Mouse (Mus musculus): Measurements from ENCODE around the gene Ano1.

Gene Ano1

DNA sequence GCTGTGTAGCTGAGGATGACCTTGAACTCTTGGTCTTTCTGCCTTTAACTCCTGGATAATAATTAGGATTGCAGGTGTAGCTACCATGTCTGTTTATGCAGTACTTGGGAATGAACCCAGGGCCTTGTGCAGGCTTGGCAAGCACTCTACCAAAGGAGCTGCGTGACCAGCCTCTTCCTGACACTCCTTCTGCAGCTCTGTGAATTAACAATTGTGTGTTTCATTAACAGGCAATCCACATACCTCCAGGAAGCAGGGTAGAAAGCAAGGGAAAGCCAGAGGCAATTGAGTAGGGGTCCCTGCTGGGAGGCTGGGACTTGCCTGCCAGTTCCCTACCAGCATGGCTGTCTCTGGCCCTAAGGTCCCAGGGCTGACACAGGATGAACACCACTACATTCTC lies 111.0 kb downstream of the Ano1 start:
- in situ Hi-C loops (cut with MboI, MseI) = no loop called here

DNA sequence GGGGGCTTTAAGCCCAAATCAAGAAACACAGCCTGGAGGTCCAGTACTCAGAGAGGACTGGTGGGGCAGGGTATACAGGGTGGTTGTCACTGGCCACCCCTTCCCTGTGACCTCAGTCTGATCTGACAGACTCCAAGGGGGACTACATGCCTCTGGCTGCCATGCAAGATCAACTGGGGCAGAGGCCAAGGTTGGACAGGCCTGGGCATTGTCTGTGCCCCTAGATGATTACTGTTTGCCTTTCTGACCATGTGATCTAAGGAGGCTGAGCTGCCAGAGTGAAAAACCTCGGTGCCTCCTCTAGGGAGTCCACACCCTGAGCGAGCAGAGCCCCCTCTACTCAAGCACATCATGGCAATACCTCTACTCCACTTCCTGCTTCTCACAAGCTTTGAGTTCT lies 115.8 kb downstream of the Ano1 start:
- in situ Hi-C loops (cut with MboI, MseI) = no loop called here

DNA sequence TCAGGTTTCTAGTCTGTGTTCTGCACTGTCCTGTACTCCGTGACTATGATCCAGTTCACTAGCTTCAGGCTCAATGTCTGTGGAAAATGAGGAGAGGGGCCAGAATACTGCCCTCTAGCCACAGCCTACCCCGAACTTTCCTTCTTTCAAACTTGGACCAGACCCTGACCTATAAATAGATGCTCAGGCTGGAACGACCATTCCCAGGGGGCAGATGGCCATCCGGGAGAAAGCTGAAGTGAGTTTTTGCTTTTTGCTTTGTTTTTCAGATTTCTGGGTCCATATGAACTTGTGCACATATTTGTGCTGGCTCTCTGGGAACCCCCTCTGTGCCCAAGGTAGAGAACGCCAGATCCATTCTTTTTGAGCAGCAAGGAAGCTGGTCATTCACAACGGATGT lies 116.9 kb downstream of the Ano1 start:
- in situ Hi-C loops (cut with MboI, MseI) = no loop called here

DNA sequence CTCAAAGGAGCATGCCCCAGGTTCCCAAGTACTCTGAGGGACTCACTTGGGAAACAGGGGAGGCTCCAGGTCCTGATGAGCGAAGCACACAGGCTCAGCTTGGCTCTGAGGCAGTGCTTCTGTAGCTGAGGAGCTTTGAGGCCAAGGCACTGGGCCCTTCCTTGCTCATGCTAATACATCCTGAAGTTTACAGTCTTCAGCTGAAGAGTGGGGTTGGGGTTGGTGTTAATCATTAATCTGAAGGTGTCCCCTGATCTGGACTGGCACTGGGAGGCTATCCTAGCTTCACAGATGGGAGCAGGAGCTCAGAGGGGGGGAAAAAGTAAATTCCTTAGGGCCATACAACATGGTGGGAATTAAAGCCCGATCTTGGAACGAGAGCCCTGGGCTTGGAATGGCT lies 117.3 kb downstream of the Ano1 start:
- in situ Hi-C loops (cut with MboI, MseI) = no loop called here

DNA sequence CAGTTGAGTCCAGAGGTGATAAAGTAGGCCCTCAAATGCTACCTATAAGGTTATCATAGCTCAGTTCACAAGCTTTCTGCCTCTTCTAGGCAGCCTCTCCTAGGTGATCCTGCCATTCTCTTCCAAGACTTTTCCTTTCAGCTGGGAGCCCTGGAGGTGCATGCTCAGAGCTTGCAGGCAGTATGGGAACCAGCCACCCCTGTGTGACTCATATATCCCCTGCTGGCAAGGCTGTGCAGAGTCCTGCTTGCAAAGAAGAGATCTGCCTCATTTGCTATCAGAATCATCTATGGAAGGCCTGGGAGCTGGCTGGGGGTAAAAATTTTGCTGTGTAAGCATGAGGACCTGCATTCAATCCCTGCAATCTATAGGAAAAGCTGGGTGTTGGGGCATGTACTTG lies 119.5 kb downstream of the Ano1 start:
- in situ Hi-C loops (cut with MboI, MseI) = no loop called here

DNA sequence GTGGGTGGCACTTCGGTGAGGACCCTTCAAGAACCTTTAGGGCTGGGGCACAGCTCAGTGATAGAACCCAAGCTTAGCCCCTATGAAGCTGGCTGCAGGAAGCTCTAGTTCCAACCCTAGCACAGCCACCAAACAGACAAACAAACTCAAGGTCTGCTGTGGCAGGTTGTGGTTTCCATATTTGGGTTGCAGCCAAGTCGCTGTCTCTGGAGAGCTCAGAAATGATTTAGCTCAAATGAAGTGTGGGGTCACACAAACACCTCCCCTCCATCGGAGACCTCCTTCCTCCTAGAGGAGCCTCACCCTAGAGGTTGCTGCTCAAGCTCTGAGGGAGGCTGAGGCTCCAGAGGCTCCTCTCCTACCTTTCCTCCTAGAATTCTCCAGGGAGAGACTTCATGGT lies 121.2 kb downstream of the Ano1 start:
- in situ Hi-C loops (cut with MboI, MseI) = no loop called here

DNA sequence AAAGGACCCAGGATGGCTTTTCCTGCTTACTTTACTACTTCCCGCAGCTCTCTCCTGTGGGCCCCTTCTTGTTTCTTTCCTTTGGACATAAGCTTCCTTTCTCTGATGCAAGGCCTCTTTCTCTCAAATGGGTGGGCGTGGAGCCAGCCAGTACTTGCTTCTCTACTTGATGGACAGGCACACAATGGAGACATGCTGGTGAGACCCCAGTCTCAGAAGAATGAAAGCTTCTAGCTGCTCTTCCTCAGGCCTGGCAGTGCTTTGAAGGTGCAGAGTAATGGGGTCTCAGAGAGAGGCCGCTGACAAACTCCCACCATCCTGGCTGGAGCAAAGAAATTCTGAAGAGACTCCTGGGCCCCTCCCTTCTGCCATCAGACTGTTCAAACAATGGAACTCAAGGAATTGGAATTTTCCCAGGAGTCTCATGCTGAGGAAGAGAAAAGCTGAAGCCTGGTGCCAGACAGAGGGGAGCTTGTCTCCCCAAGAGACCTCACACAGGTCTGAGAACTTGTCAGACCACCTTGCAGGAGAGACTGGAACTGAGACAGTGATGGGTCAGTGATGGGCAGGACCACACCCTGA lies 123.3 kb downstream of the Ano1 start:
- in situ Hi-C loops (cut with MboI, MseI) = no loop called here

DNA sequence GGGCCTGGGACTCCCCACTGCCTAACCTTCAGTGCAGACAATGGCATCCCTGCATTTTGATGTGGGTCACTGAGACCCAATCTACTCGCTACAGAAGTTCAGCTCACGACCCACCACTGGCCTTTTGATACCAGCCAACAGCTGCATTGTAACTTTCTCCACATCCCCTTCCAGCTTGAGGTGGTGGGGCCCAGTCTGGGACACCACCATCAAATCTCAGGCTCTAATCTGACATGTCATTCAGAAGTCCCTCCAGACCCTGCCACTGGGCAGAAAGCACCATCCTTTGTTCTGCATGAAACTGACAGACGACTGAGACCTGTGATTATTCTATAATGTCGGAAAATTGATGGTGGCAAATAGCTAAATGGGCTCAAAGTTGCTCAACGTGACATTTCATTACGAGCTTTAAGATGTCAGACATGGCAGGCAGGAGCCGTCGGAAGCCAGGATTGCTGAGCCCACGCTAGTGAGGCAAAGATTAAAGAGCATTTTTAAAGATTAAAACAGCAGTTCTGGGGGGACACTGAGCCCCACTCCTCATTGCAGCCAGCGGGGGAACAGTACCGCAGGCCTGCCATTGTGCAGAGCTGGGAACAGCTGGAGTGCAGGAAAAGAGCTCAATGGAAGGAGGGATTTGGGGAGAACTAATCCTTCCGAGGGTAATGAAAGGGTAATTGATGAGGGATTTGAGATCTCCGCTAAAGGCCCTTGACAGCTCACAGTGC lies 124.0 kb downstream of the Ano1 start:
- in situ Hi-C loops (cut with MboI, MseI) = no loop called here

DNA sequence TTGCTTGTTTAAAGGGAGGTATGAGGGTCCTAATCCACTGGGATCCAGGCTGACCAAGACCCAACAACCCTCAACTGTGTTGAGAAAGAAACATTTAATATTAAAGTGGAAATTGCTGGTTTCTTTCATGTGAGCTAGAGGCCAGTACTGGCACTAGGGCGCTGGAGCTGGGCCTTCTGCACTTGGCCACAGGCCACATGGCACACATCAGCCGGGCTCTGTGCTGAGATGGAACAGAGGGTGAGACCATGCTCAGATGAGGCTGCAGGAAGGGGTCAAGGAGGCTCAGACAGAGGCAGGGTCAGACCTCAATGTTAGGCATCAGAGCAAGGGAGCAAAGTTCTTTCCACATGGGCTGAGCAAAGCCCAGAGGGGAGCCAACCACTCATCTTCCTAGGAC lies 125.7 kb downstream of the Ano1 start:
- in situ Hi-C loops (cut with MboI, MseI) = no loop called here

DNA sequence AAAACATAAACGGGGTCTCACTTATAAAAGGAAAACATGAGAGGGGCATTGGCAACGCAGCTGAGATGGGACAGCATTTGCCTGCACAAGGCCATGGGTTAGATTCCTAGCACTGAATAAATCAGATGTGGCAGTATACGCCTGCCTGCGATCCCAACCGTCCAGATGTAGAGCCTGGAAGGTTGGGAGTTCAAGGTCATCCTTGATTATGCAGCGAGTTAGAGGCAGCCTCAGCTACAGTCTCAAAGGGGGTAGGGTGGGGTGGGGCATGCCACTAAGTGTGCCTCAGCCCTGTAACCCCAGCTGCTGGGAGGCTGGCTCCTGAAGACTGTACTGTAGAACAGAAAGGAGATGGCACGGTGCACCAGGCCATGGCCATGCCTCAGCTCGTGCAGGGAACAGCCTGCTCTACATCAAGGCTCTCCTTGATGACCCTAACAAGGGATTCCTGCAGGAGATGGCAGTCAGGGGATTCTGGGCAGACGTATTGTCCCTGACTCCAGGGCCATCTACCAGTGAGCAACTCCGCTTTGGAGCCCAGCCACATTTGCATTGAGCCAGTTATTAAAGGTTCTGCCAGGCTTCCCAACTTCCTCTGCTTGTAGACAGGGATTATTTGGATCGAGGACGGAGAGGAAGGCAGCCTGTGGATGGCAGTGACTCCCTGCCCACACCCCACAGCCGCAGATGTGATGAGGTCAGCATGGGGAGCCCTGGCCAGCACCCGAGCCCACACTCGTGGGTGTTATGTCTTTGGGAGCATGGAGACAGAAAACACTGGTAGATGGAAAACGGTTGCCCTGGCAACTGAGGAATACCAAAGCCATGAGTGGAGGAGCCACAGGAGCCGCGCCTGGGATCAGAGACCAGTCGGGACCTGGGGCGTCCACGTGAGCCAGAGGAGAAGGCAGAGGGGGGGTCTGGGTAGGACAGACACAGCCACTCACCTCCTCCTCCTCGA lies 130.8 kb downstream of the Ano1 start:
- in situ Hi-C loops (cut with MboI, MseI) = no loop called here

DNA sequence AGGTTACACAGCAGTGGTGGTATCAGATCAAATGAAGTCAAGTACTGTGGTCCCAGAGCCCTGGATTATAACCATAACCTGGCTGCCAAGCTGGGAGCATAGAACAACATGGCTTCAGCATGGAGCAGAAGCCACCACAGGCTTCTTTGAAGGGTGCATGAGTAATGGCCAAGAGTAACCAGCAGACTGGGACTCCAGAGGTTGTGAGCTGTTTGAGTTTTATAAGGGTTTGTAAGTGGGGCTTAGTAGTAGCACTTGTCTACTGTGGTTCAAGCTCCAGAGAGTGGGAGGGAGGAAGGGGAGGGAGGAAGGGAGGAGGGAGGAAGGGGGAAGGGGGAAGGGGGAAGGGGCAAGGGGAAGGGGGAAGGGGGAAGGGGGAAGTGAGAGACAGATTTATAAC lies 131.5 kb downstream of the Ano1 start:
- in situ Hi-C loops (cut with MboI, MseI) = no loop called here

DNA sequence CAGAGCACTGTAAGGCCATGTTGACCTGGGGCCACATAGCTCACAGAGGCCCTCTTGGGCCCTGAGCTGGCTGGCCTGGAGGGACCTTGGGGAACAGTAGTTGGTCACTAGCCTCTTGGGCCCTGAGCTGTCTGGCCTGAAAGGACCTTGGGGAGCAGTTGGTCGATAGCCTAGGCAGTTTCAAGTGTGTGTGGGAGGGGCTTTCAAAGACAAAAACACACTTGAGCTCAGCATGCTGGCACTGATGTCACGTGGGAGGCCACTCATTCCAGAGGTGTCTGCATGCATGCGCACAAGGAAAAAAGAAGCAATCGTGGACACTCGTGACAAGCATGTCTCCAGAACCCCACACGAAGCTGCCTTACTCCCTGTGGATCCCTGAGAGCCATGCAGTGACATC lies 136.4 kb downstream of the Ano1 start:
- in situ Hi-C loops (cut with MboI, MseI) = loop anchor here (10.0 kb wide), 1 partner anchor 301 kb away; no protein-coding TSS in a partner anchor

DNA sequence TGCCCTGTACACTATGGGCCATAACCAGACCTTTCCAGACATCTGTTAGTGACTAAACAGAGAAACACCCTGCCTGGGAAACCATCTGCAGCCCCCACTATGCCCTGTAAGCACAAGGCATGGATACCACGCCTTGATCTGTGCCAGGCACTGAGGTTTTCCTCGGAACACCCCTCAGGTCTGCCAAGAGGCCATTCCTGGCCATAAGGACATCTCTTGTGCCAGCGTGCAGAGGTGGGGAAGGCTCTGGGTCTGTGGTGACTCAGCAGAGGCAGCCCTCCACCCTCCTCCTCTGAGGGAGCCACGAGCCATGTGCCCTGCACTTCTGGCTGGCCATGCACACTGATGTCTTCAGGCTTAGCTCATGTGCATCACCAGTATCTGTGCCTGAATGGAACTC lies 138.9 kb downstream of the Ano1 start:
- in situ Hi-C loops (cut with MboI, MseI) = loop anchor here (10.0 kb wide), 1 partner anchor 298 kb away; no protein-coding TSS in a partner anchor

DNA sequence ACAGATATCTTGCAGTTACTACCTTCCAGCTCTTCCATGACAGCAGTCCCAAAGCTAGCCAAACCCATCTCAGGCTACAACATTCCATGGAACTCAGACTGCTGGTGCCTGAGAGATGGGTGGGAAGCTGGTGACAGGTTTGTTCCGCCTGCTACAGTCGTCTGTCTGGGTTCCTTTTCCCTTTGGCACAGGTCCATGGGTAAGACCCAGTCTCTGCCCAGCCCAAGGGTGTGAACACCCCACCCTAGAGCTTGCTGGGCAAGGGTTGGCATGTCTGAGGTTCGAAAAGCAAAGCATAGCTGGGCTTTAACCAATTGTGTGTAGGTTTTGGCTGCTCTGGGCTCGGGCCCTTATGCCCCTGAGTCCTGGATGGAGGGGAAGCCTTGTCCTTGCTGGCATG lies 139.4 kb downstream of the Ano1 start:
- in situ Hi-C loops (cut with MboI, MseI) = loop anchor here (10.0 kb wide), 1 partner anchor 298 kb away; no protein-coding TSS in a partner anchor

DNA sequence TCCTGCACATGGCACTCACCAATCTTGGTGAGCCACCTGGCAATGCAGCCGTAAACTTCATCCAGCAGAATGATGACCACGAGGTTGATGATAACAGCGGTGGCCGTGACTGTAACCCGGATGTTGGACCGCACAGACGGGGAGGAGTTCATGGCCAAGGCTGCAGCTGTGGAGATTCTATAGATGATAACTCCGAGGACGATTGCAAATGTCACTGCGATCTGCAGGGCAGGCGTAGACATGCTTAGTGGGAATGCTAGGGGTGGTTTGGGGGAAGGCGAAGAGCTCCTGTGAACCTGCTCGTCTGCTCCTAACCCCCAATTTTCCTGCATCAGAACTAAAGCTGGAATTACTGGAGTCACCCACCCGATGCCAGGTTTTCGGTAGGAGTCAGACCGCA lies 140.2 kb downstream of the Ano1 start:
- in situ Hi-C loops (cut with MboI, MseI) = loop anchor here (10.0 kb wide), 1 partner anchor 297 kb away; no protein-coding TSS in a partner anchor

DNA sequence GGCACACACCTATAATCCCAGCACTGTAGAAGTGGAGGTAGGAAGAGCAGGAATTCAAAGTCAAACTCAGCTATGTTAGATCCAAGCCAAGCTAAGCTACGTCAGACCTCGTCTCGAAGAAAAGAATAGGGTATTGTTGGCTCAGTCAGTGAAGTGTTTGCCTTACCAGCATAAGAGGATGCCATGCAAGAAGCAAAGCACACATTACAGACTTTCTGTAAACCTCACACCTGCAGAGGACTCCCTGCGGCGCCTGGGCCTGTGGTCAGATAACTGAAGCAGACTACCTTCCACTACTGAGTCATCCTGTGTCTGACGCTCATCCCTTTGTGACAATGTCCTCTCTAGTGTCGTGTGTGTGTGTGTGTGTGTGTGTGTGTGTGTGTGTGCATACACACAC lies 142.2 kb downstream of the Ano1 start:
- in situ Hi-C loops (cut with MboI, MseI) = no loop called here

DNA sequence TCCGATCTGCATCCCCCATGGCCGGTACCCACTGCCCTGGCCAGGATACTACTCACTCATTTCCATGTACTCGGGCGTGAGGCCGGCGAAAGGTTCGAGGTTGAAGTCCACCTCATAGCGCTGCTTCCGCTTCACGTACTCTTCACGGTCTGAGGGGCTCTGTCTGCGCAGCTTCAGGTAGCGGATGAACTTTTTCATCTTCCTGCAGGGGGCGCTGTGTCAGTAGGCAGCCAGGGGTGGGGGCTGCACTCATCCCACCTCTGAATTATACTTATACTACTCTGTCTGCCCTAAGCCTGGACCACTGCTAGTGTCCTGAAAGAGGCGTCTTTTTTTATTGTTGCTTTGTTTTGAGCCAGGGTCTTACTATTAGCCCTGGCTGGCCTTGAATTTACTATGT lies 143.9 kb downstream of the Ano1 start:
- in situ Hi-C loops (cut with MboI, MseI) = no loop called here

DNA sequence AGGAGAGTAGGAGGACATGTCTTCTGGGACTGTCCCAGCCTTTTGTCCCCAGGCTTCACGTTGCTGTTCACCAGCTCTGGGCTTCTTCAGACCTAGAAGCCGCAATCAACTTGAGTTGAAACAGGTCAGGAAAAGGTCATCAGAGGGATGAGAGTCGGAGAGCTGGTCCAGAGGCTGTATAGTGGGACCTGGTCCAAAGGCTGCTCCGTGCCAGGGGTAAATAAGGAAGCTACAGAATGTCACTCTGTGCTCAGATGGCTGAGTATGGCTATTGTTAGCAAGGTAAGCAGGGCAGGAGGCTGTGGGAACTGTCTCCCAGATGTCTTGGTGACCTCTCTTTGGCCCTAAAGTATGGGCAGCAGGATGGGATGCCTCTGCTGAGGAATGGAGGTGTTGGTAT lies 147.0 kb downstream of the Ano1 start:
- in situ Hi-C loops (cut with MboI, MseI) = no loop called here

DNA sequence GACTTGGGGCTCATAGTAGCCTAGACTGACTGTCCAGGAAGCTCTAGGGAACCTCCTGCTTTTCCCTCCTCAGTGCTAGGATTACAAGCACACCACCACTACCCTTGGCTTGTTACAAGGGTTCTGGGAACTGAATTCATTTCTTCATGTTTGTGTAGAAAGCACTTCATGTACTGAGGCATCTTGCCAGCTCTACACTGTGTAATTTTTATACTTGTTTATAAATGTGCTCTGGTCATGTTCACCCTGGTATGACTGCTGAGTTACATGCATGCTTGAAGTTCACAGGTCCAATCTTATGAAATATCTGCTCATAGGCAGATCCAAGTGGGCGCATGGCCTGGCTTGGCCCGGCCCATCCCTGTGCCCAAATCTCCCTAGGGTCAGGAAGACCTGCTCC lies 147.5 kb downstream of the Ano1 start:
- in situ Hi-C loops (cut with MboI, MseI) = no loop called here

DNA sequence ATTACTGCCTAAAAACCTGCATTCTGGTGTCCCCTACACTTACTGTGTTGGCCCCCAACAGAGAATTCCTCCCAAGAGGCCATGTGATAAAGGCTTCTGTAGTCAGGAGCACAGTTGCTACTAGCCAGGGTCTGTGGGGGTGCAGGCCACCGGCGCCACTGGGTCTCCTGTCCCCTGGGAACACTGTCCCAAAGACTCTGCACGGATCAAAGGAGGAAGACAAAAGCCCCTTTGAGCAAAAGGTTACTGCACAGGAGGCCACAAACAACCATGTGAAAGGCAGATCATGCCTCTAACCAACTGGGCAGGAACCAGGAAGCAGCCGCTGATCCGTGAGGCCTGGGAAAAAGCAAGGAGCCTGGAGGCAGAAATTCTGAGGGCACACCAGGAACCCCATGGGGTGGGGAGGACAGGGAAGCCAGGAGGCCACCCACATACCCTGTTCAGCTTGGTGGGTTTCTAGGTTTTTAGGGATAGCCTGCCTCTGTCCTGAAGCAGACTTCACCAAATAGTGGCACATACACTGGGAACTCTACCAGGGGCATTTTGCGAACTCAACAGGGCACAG lies 151.4 kb downstream of the Ano1 start:
- in situ Hi-C loops (cut with MboI, MseI) = no loop called here

DNA sequence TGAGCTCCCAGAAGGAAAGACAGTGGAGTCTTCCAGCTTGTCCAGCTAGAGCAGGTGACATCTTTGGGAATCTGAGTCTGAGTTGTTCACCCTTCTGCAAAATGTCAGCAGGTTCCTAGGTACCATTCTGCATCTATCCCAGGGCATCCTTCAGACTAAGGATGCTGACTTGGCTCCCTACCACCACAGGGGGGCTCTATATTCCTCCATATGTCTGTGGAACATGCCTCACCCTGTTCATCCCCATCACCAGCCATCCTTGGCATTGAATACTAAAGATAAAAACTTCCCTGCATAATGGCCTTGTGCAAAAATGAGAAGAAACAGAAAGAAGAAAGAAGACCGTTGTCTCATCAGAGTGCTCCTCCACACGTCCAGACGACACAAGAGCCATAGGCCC lies 162.3 kb downstream of the Ano1 start:
- in situ Hi-C loops (cut with MboI, MseI) = no loop called here

DNA sequence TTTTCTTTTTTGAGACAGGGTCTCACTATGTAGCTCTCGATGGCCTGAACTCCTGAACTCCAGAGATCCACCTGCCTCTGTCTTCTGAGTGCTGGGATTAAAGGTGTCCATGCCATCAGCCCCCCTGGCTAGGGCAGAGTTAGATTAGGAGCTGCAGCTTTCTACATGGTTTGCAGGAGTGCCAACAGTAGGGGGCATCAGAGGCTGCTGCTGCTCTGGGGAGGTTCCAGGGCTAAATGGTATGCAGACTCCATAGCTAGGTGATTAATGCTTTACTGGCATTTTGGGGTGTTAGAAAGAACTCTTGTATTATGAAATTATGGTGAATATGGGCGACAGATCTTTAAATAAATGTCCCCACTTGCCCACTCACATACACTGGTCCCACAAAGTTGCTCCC lies 164.5 kb downstream of the Ano1 start:
- in situ Hi-C loops (cut with MboI, MseI) = no loop called here

All from T-helper 2 cell (primary cell).